Mouse (Mus musculus) C2C12 (cell line): ENCODE results near the gene Ube2s.

Source experiments
- CTCF ChIP-seq: IDR thresholded peaks from one replicate; pipeline ENCODE4 v1.5.1; 2011; ENCODE audit not compliant: control insufficient read depth, insufficient read depth, insufficient read length
- MAX ChIP-seq: IDR thresholded peaks from one replicate; pipeline ENCODE4 v1.6.1; 2011; ENCODE audit warnings: mild to moderate bottlenecking, control low read depth
- MYOD1 ChIP-seq: IDR thresholded peaks from one replicate; pipeline ENCODE4 v1.6.1; 2011; ENCODE audit warnings: low read depth; ENCODE audit not compliant: control insufficient read depth, insufficient read length
- USF1 ChIP-seq: IDR thresholded peaks from one replicate; pipeline ENCODE4 v1.6.1; 2011; ENCODE audit warnings: low read depth, mild to moderate bottlenecking, control low read depth, moderate library complexity

- TF ChIP-seq CTCF = no peak
- no peak for TF ChIP-seq USF1
- TF ChIP-seq MYOD1 = no peak
- TF ChIP-seq MAX = no peak
Observed at GRCm38 (mm10) chr7:4851315-4851688, 38.9 kb upstream of the Ube2s start.
